Mouse (Mus musculus) Muller cell, postnatal 12 days (primary cell): ENCODE results near the gene Fras1.
A peak's percentile ranks its signal among the peaks of the same experiment; 100 is the strongest.

ENCODE experiments used
- DNase-seq: peaks from one replicate; pipeline ENCODE4 v3.0.0-alpha.2; 2015; ENCODE audit errors: inconsistent ontology term

The Fras1 gene

GRCm38 (mm10) chr5:96682777-96683176 lies 309.0 kb downstream of the Fras1 start:
- no peak for DNase-seq

- no peak for DNase-seq
These were observed 315.1 kb downstream of the Fras1 start for GRCm38 (mm10) chr5:96688885-96689284.

- no peak for DNase-seq
These were observed 325.2 kb downstream of the Fras1 start for GRCm38 (mm10) chr5:96698972-96699371.

GRCm38 (mm10) chr5:96702706-96703625 lies 329.2 kb downstream of the Fras1 start:
- DNase-seq = no peak

- no peak for DNase-seq
These were observed 334.8 kb downstream of the Fras1 start for GRCm38 (mm10) chr5:96708515-96708914.

GRCm38 (mm10) chr5:96712089-96712684 lies 338.4 kb downstream of the Fras1 start:
- DNase-seq = peak; percentile 84

GRCm38 (mm10) chr5:96712799-96713198 lies 339.0 kb downstream of the Fras1 start:
- DNase-seq = peak; percentile 2

GRCm38 (mm10) chr5:96716273-96717034 lies 342.7 kb downstream of the Fras1 start:
- DNase-seq = peak; percentile 19

- DNase-seq = no peak
These were observed 343.9 kb downstream of the Fras1 start for GRCm38 (mm10) chr5:96717690-96718089.

- no peak for DNase-seq
These were observed 344.8 kb downstream of the Fras1 start for GRCm38 (mm10) chr5:96718601-96719000.

GRCm38 (mm10) chr5:96719221-96719620 lies 345.5 kb downstream of the Fras1 start:
- no peak for DNase-seq

- DNase-seq = no peak
These were observed 348.9 kb downstream of the Fras1 start for GRCm38 (mm10) chr5:96722690-96723089.

GRCm38 (mm10) chr5:96739138-96739878 lies 365.6 kb downstream of the Fras1 start:
- no peak for DNase-seq

GRCm38 (mm10) chr5:96747195-96747984 lies 373.6 kb downstream of the Fras1 start:
- peak; percentile 26 for DNase-seq

- DNase-seq = no peak
These were observed 383.9 kb downstream of the Fras1 start for GRCm38 (mm10) chr5:96757615-96758014.

GRCm38 (mm10) chr5:96762021-96762420 lies 388.3 kb downstream of the Fras1 start:
- DNase-seq = no peak

- peak; percentile 43 for DNase-seq
These were observed 395.2 kb downstream of the Fras1 start for GRCm38 (mm10) chr5:96768846-96769471.

- no peak for DNase-seq
These were observed 409.9 kb downstream of the Fras1 start for GRCm38 (mm10) chr5:96783506-96784288.

- DNase-seq = no peak
These were observed 411.3 kb downstream of the Fras1 start for GRCm38 (mm10) chr5:96785096-96785495.
